Mouse (Mus musculus): ENCODE measurements at regions not wholly inside any gene's neighbourhood (a gene's known extent, or its start where the extent isn't known, plus 50 kb on each side); places are given as distances from the start of the nearest gene placed in this dataset.

GRCm38 (mm10) chr11:63287766-63288165, 159.0 kb downstream of the Pmp22 start:
- DNase-seq (ENCODE audit: low read depth, low spot score), result no peak

GRCm38 (mm10) chr11:63290618-63291017, 161.8 kb downstream of the Pmp22 start:
- no peak for DNase-seq (ENCODE audit: low read depth, low spot score)

- no peak for DNase-seq (ENCODE audit: low read depth, low spot score)
Observed at GRCm38 (mm10) chr11:63293485-63293884, 164.7 kb downstream of the Pmp22 start.

- DNase-seq (ENCODE audit: low read depth, low spot score), result no peak
Observed at GRCm38 (mm10) chr11:63294476-63294875, 165.7 kb downstream of the Pmp22 start.

GRCm38 (mm10) chr11:63296476-63296875, 167.7 kb downstream of the Pmp22 start:
- DNase-seq (ENCODE audit: low read depth, low spot score), result no peak

GRCm38 (mm10) chr11:63299712-63300581, 171.2 kb downstream of the Pmp22 start:
- no peak for DNase-seq (ENCODE audit: low read depth, low spot score)

- no peak for DNase-seq (ENCODE audit: low read depth, low spot score)
Observed at GRCm38 (mm10) chr11:63325166-63325565, 196.4 kb downstream of the Pmp22 start.

- no peak for DNase-seq (ENCODE audit: low read depth, low spot score)
Observed at GRCm38 (mm10) chr11:63326864-63327263, 198.1 kb downstream of the Pmp22 start.

- DNase-seq (ENCODE audit: low read depth, low spot score), result no peak
Observed at GRCm38 (mm10) chr11:63337503-63337902, 208.7 kb downstream of the Pmp22 start.

- DNase-seq (ENCODE audit: low read depth, low spot score), result no peak
Observed at GRCm38 (mm10) chr11:63338277-63338676, 209.5 kb downstream of the Pmp22 start.

GRCm38 (mm10) chr11:63345653-63346052, 216.9 kb downstream of the Pmp22 start:
- no peak for DNase-seq (ENCODE audit: low read depth, low spot score)

GRCm38 (mm10) chr11:63350123-63350696, 221.4 kb downstream of the Pmp22 start:
- no peak for DNase-seq (ENCODE audit: low read depth, low spot score)

- DNase-seq (ENCODE audit: low read depth, low spot score), result no peak
Observed at GRCm38 (mm10) chr11:63351999-63352398, 223.2 kb downstream of the Pmp22 start.

- no peak for DNase-seq (ENCODE audit: low read depth, low spot score)
Observed at GRCm38 (mm10) chr11:63352990-63353389, 224.2 kb downstream of the Pmp22 start.

GRCm38 (mm10) chr11:63353671-63354070, 224.9 kb downstream of the Pmp22 start:
- no peak for DNase-seq (ENCODE audit: low read depth, low spot score)

- no peak for DNase-seq (ENCODE audit: low read depth, low spot score)
Observed at GRCm38 (mm10) chr11:63357772-63358344, 229.1 kb downstream of the Pmp22 start.

- no peak for DNase-seq (ENCODE audit: low read depth, low spot score)
Observed at GRCm38 (mm10) chr11:63367756-63368265, 239.0 kb downstream of the Pmp22 start.

- no peak for DNase-seq (ENCODE audit: low read depth, low spot score)
Observed at GRCm38 (mm10) chr11:63369475-63369874, 240.7 kb downstream of the Pmp22 start.

- no peak for DNase-seq (ENCODE audit: low read depth, low spot score)
Observed at GRCm38 (mm10) chr11:63376311-63376710, 247.5 kb downstream of the Pmp22 start.

- DNase-seq (ENCODE audit: low read depth, low spot score), result no peak
Observed at GRCm38 (mm10) chr11:63376991-63377390, 248.2 kb downstream of the Pmp22 start.

GRCm38 (mm10) chr11:63388247-63388646, 259.5 kb downstream of the Pmp22 start:
- DNase-seq (ENCODE audit: low read depth, low spot score), result no peak

GRCm38 (mm10) chr11:63391478-63391877, 262.7 kb downstream of the Pmp22 start:
- DNase-seq (ENCODE audit: low read depth, low spot score), result no peak

GRCm38 (mm10) chr11:63392378-63392777, 263.6 kb downstream of the Pmp22 start:
- peak; percentile 2 for DNase-seq (ENCODE audit: low read depth, low spot score)
